Mouse (Mus musculus): ENCODE results near the gene Acbd3.

The Acbd3 gene

DNA sequence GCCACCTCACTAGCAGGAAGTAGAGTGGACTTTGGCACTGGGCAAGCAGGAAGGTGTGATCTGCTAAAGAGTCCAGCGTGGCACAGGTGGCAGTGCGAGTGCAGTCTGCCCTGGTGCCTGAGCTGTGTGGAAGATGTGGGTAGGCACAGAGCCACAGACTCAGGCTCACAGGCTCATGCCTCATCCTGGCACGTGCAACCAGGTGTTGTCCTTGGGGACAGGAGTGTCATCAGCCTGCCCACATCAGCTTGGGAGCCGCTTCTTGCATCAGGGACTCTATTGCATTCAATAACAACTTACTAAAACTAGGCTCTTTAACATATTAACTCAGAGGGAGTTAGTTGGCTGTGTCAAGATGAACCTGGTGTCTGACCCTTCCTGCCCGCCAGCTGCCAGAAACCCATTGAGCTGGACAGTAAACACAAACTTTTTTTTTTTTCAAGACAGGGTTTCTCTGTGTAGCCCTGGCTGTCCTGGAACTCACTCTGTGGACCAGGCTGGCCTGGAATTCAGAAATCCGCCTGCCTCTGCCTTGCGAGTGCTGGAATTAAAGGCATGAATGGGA lies 32.2 kb downstream of the Acbd3 start:
- CTCF ChIA-PET = interaction anchor here (0.6 to 0.7 kb wide), 3 partner anchors 133 to 142 kb away, joined by 3 to 17 read pairs (median 3); no protein-coding TSS in a partner anchor

- CTCF ChIA-PET = interaction anchor here (0.6 to 1.5 kb wide), 4 partner anchors 14 to 45 kb away, joined by 4 to 8 read pairs (median 4); no protein-coding TSS in a partner anchor
Observed at GRCm38 (mm10) chr1:180762180-180762579, 36.3 kb downstream of the Acbd3 start.

GRCm38 (mm10) chr1:180762679-180763078 lies 36.8 kb downstream of the Acbd3 start:
- CTCF ChIA-PET = interaction anchor here (0.6 to 1.5 kb wide), 3 partner anchors 13 to 45 kb away, joined by 4 to 8 read pairs (median 4); no protein-coding TSS in a partner anchor

GRCm38 (mm10) chr1:180763307-180763706 lies 37.5 kb downstream of the Acbd3 start:
- CTCF ChIA-PET = interaction anchor here (0.5 to 1.5 kb wide), 3 partner anchors 13 to 43 kb away, joined by 3 to 4 read pairs (median 4); no protein-coding TSS in a partner anchor

DNA sequence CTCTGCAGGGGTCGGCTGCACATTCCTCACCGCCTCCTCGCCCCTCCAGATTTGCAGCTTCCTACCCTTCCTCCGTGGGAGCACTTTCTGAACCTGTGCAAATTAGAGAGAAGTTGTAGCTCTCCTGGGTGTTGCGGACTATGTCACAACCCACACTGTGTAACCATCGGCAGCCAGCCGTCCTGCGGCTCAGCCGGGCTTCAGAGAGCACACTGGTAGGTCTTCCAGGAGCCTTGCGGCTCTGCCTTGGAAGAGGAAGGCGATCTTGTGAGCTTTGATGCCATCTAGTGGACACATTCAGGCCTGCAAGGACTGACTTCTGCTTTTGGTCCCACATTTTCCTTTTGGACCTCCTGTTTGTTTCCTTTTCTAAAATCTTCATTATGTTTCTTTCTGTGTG lies 38.0 kb downstream of the Acbd3 start:
- CTCF ChIA-PET = interaction anchor here (0.5 kb wide), 1 partner anchor 26 kb away, joined by 3 read pairs; no protein-coding TSS in a partner anchor

DNA sequence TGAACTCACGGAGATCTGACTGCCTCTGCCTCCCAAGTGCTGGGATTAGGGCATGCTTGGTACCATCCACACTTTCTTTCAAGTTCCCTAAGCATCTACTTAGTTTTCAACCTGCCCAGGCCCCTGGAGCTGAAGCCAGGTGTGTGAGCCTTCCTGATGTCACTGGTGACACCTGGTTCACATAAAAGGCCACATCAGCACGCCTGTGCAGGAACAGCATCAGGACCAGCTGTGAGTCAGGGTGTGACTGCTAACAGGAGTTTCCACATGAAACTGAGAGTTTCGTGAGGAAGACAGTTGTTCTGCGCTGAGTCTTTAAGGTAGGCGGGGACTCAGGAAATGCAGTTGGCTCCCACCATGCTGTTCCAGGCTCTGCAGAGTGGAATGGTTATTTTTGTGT lies 39.5 kb downstream of the Acbd3 start:
- CTCF ChIA-PET = interaction anchor here (1.2 kb wide), 1 partner anchor 11 kb away, joined by 10 read pairs; no protein-coding TSS in a partner anchor

GRCm38 (mm10) chr1:180766557-180766956 lies 40.7 kb downstream of the Acbd3 start:
- CTCF ChIA-PET = no interaction called here

DNA sequence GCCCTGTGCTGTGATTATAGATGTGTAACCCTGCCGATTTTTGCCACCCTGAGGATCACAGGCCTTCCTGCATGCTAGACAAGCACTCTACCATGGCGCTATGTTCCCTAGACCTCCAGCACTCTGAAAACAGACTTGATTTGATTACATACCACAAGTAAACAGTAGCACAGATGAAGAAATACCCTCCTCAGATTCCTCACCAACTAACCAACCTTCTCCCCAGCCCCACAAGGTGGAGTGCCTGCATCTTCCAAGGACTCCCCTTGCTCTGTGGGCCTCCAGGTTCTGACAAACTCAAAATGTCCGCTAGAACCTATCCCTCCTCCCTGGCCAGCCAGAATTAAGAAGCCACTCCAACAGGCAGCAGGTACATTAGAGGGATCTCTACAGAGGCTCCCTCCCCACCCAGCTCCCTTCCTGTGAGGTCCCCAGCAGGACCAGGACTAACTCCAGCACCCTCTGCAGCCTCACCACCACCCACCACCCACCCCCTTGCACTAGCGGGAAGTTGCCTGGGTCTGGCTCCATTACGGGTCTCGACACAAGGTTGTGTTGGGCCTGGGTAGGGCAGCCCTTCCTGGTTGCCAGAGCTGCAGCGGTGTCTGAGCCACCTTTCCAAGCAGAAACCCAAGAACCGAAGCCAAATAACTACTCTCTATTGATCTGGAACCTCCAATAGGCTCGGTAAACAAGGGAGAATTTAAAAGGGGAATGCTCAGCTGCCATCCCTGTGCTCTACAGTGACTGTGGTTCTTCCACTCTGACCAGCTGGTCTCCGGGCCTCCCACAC lies 41.9 kb downstream of the Acbd3 start:
- CTCF ChIA-PET = interaction anchor here (0.6 to 2.4 kb wide), 5 partner anchors 10 to 139 kb away, joined by 4 to 9 read pairs (median 5); no protein-coding TSS in a partner anchor

DNA sequence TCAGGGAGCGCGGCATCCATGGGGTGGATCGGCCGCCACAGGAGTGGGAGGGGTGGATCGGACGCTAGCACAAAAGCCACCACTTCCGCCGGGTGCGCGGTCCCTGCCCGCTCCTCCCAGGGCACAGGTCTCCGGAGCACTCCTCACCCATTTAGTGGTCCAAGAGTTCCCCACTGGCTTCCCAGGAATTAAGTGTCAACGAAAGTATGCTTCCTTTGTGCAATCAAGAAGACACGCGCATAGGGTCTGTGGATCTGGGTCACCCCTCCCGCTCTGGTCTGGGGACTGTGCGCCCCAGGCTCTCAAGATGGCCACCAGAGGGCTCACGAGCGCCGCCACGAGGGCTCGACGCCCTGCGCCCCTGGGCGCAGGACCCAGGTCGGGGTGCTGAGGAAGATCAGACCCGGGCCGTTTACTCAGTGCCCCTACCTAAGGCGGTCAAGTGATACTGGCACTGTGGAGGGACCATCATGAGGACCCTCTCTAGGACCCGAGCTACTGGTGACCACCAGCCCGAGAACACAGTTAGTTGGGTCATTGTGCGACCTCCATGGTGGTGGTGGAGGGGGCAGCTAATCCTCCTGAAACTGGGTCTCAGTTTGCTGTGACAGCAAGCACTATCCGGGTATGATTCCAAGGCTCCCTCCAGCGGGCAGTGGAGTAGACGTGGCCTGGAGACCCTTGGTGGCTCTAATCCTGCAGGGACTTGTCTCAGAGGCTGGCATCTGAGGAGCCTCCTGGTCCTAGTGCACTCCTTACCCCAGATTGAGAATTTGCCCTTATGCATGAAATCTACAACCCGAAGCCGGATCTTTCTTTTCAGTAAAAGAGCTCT lies 42.7 kb downstream of the Acbd3 start:
- CTCF ChIA-PET = interaction anchor here (0.6 to 2.4 kb wide), 8 partner anchors 9 to 557 kb away, joined by 3 to 6 read pairs (median 4); no protein-coding TSS in a partner anchor

DNA sequence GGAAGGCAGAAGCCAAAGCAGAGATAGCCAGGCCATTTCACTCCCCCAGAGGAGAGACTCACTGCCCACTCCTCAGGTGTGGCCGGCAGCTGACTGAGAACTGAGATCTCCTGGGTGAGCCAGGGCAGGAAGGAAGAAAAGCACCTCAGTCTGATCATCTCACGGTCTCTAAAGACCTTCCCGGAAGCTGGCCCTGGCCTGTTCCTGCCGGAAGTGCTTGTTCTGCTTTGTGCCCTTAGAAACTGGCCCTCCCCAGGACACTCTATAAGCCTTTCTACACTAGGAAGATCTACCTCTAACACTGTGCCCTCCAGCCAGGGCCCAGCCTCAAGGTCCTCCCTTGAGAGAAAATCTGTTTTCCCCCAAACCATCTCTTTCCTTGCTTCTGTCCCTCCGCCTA lies 45.5 kb downstream of the Acbd3 start:
- CTCF ChIA-PET = no interaction called here

DNA sequence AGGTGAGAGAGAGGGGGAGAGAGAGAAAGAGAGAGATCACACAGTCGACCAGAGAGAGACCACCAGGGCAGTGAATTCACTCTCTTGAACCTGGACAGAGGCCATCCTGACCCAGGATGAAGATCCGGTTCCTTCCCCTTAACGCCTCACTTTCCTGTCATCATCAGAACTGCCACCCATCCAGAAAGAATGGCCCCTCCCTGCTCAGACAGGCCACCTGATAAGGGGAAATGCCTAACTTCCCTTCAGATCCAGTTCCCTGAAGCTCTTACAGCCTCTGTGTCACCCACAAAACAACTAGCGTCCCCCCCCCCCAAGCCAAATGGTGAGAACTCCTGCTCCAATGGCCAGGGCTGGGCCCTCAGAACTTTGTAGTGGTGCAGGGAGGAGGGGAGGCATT lies 45.9 kb downstream of the Acbd3 start:
- CTCF ChIA-PET = no interaction called here

DNA sequence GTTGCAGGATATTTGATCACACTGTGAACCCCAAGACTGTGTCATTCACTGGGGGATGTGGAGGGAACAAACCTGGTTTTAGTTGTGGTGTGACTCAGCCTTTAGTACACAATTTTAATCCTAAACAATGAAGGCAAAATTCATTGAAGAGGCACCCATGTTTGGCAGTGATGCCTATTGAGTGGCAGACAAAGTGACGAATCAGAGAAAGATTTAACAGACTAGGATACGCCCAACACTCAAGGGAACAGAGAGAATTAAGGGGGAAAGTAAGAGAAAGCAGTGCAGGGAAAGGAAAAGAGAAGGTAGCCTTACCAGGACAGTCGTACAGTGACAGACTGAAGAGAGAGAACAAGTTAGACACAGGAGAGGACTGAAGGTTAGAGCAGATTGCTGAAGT lies 46.4 kb downstream of the Acbd3 start:
- CTCF ChIA-PET = interaction anchor here (0.5 kb wide), 1 partner anchor 45 kb away, joined by 3 read pairs; no protein-coding TSS in a partner anchor

GRCm38 (mm10) chr1:180774664-180775063 lies 48.8 kb downstream of the Acbd3 start:
- CTCF ChIA-PET = interaction anchor here (0.7 to 1.3 kb wide), 3 partner anchors 10 to 445 kb away, joined by 3 to 4 read pairs (median 3); partner anchors contain the start of gene Itpkb

- CTCF ChIA-PET = interaction anchor here (1.0 to 1.3 kb wide), 4 partner anchors 11 to 18 kb away, joined by 3 to 10 read pairs (median 4); no protein-coding TSS in a partner anchor
Observed at GRCm38 (mm10) chr1:180775317-180775716, 49.5 kb downstream of the Acbd3 start.

- CTCF ChIA-PET = interaction anchor here (1.0 to 1.3 kb wide), 3 partner anchors 11 to 18 kb away, joined by 4 to 10 read pairs (median 4); no protein-coding TSS in a partner anchor
Observed at GRCm38 (mm10) chr1:180775849-180776493, 50.1 kb downstream of the Acbd3 start.

DNA sequence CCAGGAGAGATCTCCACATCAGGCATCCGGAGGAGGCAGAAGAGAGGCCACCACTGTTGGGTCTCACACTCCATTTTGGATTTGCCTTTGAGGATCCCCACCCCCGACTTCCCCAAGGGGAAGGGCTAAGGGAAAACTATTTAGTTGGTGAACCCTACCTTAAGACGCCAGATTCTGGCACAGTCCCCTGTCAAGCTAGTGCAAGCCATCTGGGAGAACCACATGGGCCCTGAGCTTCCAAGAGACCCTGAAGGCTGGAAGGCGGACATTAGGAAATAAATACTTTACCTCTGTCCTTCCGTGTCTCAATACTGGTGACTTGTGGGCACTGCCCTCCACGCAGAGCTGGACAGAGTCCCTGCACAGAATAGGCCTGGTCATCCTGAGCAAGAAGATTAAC lies 50.7 kb downstream of the Acbd3 start:
- CTCF ChIA-PET = interaction anchor here (1.0 to 1.7 kb wide), 3 partner anchors 12 to 77 kb away, joined by 4 to 10 read pairs (median 6); no protein-coding TSS in a partner anchor

- CTCF ChIA-PET = interaction anchor here (1.7 to 1.9 kb wide), 2 partner anchors 9 to 76 kb away, joined by 6 read pairs; no protein-coding TSS in a partner anchor
Observed at GRCm38 (mm10) chr1:180777289-180777659, 51.4 kb downstream of the Acbd3 start.

GRCm38 (mm10) chr1:180777660-180778402 lies 52.0 kb downstream of the Acbd3 start:
- CTCF ChIA-PET = interaction anchor here (0.7 to 1.9 kb wide), 3 partner anchors 10 to 75 kb away, joined by 6 to 7 read pairs (median 6); no protein-coding TSS in a partner anchor

DNA sequence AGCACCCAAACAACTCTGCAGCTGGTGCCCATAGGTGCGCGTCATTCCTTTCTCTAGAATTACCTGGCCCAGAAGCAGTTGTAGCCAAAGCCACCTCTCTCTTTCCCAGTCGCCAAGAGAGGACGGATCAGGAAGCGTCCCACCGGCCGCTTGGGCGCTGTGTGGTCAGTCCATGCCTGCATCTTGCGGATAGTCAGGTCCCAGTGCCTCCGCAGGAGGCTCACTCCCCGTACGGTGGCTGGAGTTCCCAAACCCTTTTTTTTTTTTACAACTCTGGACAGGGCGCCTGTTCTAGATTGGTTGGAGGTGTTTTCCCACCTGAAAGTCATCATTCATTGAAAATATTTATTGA lies 52.5 kb downstream of the Acbd3 start:
- CTCF ChIA-PET = interaction anchor here (0.7 to 1.9 kb wide), 3 partner anchors 10 to 75 kb away, joined by 6 to 7 read pairs (median 6); no protein-coding TSS in a partner anchor

- CTCF ChIA-PET = interaction anchor here (0.6 to 1.9 kb wide), 4 partner anchors 11 to 165 kb away, joined by 4 to 7 read pairs (median 6); no protein-coding TSS in a partner anchor
Observed at GRCm38 (mm10) chr1:180778941-180779340, 53.1 kb downstream of the Acbd3 start.
